Mouse (Mus musculus) liver, postnatal 0 days (tissue): ENCODE results near the gene Upk1a.

Source experiments
- CTCF ChIP-seq: sonication (generic); IDR thresholded peaks from 2 replicates; pipeline ENCODE4 v1.5.1; 2016; ENCODE audit warnings: antibody characterized with exemption, low read depth
- EP300 ChIP-seq: IDR thresholded peaks from 2 replicates; pipeline ENCODE4 v1.6.1; 2016; ENCODE audit warnings: antibody characterized with exemption, low read depth, mild to moderate bottlenecking

DNA sequence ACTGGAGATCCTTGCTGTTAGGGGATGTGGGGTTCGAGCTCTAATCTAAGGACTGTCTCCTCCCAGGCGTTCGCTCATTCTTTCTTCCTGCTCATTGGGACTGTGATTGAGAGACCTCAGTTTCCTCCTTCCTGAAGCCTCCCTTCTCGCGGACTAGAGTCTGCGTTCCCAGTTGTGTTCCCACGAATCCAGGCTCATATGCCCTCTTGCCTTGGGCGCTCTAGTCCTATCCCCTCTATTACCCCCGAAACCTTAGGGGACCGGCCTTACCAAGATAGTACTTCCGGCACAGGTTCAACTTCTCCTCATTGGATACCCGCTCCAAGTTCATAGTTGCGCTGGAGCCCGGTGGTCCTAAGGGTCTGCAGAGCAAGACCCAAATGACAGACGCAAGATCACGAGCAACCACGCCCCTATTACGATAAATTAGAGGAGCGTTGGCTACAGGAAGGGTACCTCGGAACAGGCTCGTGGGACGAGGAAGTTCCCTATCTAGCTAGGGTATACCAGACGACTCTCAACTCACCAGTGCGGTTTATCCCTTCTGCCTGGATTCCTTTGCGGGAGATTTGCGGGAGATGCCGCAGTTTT, 50.0 kb downstream of the Upk1a start:
- TF ChIP-seq CTCF (no peak), EP300 (no peak)
